Mouse (Mus musculus): Measurements from ENCODE around the gene Tpcn1.

- peak; percentile 56 for TF ChIP-seq CTCF (IDR thresholded peaks at IDR 0.05; ENCODE audit: low read depth, low read length)
- TF ChIP-seq POLR2A (IDR thresholded peaks at IDR 0.05; ENCODE audit: extremely low read depth, insufficient read depth, low read length): no peak
Observed at GRCm38 (mm10) chr5:120492437-120492836, 96.0 kb downstream of the Tpcn1 start.
